Mouse (Mus musculus) cerebellum, adult 9-10 months (tissue): ENCODE data around the gene Cd163l1.

Experiments used
- DNase-seq: peaks from one replicate; pipeline ENCODE4 v3.0.0; 2022

The Cd163l1 gene

DNA sequence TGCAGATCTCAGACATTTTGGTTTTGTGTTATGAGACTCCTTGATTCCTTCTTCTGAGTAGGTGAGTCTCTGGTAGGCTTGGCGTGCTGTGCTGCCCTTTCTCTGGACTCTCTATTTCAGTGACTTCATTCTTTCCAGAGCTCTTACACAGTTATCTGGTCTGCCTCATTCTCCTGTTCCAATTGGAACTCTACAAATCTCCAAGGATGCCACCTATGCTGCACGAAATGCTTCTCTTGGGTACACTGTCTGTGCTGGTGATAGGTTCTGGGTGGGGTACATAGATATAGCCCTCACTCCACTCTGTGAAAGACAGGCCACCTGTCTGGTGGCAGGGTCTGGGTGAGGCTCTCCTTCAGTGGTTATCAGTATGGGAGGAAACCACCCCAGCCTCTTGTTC, at the start of gene Cd163l1:
TSS of gene Cd163l1 (plus strand) at position 301 of the 400 bp plus-strand sequence.
- no peak for DNase-seq

- DNase-seq = no peak
Observed at GRCm38 (mm10) chr7:140169386-140169785, 48.7 kb upstream of the Cd163l1 start.

- no peak for DNase-seq
Observed at GRCm38 (mm10) chr7:140170863-140171262, 47.2 kb upstream of the Cd163l1 start.

DNA sequence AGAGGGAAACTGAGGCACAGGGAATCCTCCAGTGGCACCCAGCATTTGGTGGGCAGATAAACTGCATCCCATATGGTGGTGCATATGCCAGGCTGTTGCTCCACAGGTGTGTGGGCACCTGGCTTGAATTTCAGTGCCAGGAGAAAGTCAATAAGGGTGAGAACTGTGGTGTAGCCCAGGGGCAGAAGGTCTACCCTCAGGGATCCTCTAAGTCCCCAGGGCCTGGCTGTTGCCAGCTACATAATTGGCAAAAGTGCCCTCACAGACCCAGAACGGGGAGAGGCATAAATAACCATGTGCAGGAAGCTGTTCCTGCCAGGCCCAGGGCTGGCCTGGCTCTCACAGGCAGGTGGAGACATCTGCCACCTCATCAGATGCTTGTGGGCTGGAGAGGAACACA, 45.1 kb upstream of the Cd163l1 start, which contains the start of gene Olfr523:
TSS of gene Olfr523 (plus strand) at position 282 of the 400 bp plus-strand sequence.
- DNase-seq = peak; percentile 75

- no peak for DNase-seq
Observed at GRCm38 (mm10) chr7:140179176-140179575, 38.9 kb upstream of the Cd163l1 start.

DNA sequence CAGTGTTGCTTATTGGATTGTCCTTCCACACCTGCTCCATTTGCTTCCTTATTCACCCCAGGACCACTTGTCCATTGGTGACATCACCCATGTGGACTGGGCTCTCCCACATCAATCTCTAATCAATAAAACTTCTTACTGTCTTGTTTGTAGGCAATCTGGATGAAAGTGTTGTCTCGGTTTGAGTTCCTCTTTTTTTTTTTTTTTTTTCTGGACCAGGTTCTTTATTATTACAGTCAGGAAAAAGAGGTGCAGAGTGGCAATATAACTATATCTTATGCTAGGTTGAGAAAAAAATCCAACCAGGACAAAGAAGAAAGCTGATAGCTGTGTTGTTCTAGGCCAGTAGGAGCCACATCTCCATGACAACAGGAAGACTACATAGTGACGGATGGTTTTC, 37.4 kb upstream of the Cd163l1 start:
- DNase-seq = no peak

- DNase-seq = no peak
Observed at GRCm38 (mm10) chr7:140184206-140184605, 33.9 kb upstream of the Cd163l1 start.

- DNase-seq = no peak
Observed at GRCm38 (mm10) chr7:140186646-140187620, 31.1 kb upstream of the Cd163l1 start.

GRCm38 (mm10) chr7:140187721-140188390, 30.2 kb upstream of the Cd163l1 start:
- no peak for DNase-seq

GRCm38 (mm10) chr7:140188391-140189328, 29.4 kb upstream of the Cd163l1 start:
- DNase-seq = peak; percentile 24

DNA sequence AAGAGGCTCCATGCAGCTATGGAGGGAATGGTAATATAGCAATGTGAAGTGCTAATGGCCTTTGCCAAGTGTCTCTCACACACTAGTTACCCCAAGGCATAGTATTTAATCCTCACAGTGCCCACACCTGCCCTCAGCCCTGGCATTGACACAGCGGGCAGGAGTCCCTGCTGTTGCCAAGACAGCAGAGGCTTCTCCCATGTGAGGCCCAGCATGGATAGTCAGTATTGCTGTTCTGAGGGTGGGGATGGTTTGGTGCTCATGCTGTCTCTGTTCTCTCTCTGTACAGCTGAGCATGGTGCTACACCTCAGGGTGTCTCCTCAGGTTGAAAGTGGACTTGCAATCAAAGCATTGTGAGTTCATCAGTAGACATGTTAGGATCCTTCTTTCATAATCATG, 27.6 kb upstream of the Cd163l1 start:
- no peak for DNase-seq

- DNase-seq = no peak
Observed at GRCm38 (mm10) chr7:140192445-140192844, 25.6 kb upstream of the Cd163l1 start.

DNA sequence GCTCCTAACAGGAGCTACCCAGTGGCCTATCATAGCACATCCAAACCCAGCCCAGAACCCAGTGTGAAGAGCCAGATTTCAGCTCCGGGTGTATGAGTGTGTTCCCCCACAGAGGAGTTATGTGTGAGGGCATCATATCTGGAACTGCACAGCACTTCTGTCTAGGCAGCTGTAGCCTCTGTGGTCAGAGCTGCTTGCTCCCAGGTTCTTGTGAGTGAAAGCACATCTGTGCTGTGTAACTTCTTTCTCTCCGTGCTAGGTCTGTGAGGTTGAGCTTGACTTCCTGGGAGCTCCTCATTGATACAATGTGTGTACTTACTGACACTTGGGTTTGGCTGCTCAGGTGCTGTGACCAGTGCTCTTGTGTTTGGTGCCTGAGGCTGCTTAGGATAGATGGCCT, 25.2 kb upstream of the Cd163l1 start:
- no peak for DNase-seq

DNA sequence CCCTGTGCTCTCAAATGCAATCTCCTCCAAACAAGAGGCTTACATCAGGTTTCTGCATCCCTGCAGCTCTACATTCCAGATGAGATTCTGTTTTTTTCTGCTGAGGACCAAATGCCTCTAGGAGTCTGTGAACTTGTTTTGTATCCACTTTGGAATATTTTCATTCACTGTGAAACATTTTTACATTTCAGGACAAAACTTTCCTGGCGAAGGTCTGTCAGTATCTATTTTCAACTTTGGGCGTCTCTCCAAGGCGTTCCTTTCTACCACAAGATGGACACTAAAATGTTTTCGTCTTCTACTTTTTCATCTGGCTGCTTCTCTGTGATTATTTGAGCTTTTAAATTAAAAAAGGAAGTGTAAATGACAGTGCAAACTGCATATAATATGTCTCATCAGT, 24.0 kb upstream of the Cd163l1 start:
- no peak for DNase-seq

- DNase-seq = no peak
Observed at GRCm38 (mm10) chr7:140196002-140196401, 22.1 kb upstream of the Cd163l1 start.

- no peak for DNase-seq
Observed at GRCm38 (mm10) chr7:140201090-140201489, 17.0 kb upstream of the Cd163l1 start.

DNA sequence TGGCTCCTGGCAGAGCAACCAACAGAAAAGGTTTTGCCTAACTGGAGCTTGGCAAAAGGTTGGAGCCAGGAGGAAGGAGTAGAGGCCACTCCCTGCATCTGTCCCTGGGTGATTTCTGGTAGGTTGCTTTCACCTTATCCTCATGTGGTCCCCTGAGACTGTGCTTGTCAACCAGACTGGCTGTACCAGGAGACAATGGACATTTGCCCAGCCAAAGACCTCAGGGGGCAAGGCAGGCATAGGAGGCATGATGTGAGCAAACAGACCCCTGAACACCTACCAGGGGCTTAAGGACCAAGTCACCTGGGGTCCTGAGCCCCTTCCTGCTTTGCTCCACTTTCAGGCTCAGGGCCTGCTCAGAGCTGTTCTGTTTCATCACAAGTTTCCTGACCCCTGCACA, 12.2 kb upstream of the Cd163l1 start, which contains the start of gene Olfr524:
TSS of gene Olfr524 (minus strand) at position 101 of the 400 bp plus-strand sequence.
- DNase-seq = no peak

DNA sequence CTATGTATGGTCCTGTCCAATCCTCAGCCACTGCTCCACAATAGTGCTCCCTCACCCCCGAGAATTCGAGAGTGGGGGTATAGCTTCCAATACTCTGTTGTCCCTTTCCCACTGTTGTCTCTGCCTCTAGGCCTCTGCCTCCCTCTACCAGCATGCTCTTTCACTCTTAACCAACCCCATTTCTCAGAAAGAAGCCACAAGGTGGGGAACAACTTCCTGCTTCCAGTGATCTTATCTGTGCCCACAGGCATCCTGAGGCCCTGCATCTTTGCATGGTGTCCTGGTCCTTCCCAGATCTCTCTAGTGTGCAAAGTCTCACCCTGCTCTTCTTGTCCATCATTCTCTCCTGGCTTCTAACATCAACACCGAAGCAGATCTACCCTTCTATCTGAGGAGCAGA, 11.2 kb upstream of the Cd163l1 start:
- no peak for DNase-seq

DNA sequence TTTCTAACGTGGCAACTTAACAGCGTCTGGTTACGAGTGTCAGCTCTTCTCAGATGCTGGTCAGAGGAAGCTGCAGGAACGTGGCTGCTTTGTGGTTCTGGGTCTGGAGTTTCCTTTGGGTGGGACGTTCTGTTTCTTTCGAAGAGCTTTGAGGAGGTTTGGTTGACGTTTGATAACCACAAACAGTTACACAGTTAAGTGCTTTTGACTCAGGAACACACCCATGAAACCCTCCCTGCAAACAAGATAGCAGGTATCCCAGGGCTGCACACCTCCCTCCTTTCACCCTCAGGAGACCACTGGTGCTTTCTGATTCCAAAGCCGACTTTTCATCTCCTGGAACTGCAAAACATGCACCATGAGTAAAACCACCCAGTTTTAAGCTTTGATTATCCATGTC, 9.9 kb upstream of the Cd163l1 start:
- no peak for DNase-seq

- no peak for DNase-seq
Observed at GRCm38 (mm10) chr7:140208677-140209076, 9.4 kb upstream of the Cd163l1 start.

DNA sequence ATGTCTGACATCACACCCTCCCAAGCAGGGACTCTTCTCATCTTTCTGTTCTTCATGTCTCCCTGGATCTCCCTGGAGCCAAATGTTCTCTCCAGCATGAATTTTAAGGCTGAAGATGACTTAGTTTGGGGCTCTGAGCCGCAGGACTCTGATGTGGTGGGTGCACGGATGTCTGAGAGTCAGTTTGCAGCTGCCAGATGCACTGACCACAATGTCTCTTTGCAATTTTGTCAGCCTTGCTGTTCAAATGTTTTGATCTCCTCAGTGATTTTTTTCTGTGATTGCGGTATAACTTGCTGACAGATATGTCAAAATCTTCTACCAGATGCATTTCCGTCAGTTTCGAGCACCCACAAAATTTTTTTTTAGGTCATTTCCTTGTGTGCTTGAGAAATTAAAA, 4.2 kb upstream of the Cd163l1 start:
- DNase-seq = no peak

- DNase-seq = no peak
Observed at GRCm38 (mm10) chr7:140219268-140219667, 1.2 kb downstream of the Cd163l1 start.

GRCm38 (mm10) chr7:140220375-140220774, 2.3 kb downstream of the Cd163l1 start:
- no peak for DNase-seq
